Mouse (Mus musculus) liver, embryonic 12.5 days (tissue): Measurements from ENCODE around the gene Slc44a2. TPM values are rescaled to one million over a fixed set of nuclear protein-coding genes. Genes with fewer than 3 reads are reported as not detected.
"Not testable (repeated sequence)": the region's sequence is repeated elsewhere in the genome, so short reads cannot be mapped to it uniquely, and the experiment has no call there.

Experiments
- ATAC-seq: fragments of 200-750 bp; cut with Nextera tagmentation; 2 replicates; pipeline ENCODE4 v1.8.0; 2017; ENCODE audit warnings: moderate number of reproducible peaks, mild to moderate bottlenecking, moderate library complexity
- H3K27ac ChIP-seq: fragments of 300-500 bp; sonication (generic); 2 replicates; pipeline ENCODE4 v1.5.1; 2016; ENCODE audit warnings: mild to moderate bottlenecking
- H3K27me3 ChIP-seq: fragments of 300-500 bp; sonication (generic); replicated peaks from 2 replicates; pipeline ENCODE4 v1.6.1; 2016; ENCODE audit warnings: mild to moderate bottlenecking, moderate library complexity
- H3K36me3 ChIP-seq: fragments of 300-500 bp; sonication (generic); 2 replicates; pipeline ENCODE4 v1.6.1; 2016; ENCODE audit warnings: mild to moderate bottlenecking, moderate library complexity
- H3K4me1 ChIP-seq: fragments of 300-500 bp; sonication (generic); 2 replicates; pipeline ENCODE4 v1.6.1; 2016
- H3K4me2 ChIP-seq: fragments of 300-500 bp; sonication (generic); 2 replicates; pipeline ENCODE4 v1.6.1; 2016; ENCODE audit warnings: mild to moderate bottlenecking, moderate library complexity
- H3K4me3 ChIP-seq: fragments of 300-500 bp; sonication (generic); 2 replicates; pipeline ENCODE4 v1.5.1; 2016; ENCODE audit warnings: mild to moderate bottlenecking, moderate library complexity
- H3K9ac ChIP-seq: fragments of 300-500 bp; sonication (generic); 2 replicates; pipeline ENCODE4 v1.6.1; 2016; ENCODE audit warnings: mild to moderate bottlenecking, moderate library complexity
- H3K9me3 ChIP-seq: fragments of 300-500 bp; sonication (generic); replicated peaks from 2 replicates; pipeline ENCODE4 v1.6.1; 2016; ENCODE audit warnings: mild to moderate bottlenecking, moderate library complexity
- WGBS: fragments of 180-500 bp; shearing (Covaris S2); methylation state at CpG from one replicate; pipeline ENCODE4 v1.1.7; 2016; ENCODE audit not compliant: insufficient replicate concordance; 5-methylcytosine and 5-hydroxymethylcytosine counted together
- polyA plus RNA-seq: library from polyadenylated mRNA; unstranded; fragments of >200 nt; fragmentation: Nextera tagmentation; extraction: Ambion mirVana; gene quantifications from 2 replicates; pipeline ENCODE4 v1.2.1, GENCODE M21; 2016

Slc44a2 gene
- polyA plus RNA-seq, 1 experiment from 2014 or later = 29.2 TPM

- peaks cover 55% of the 10 kb centered on the region for H3K4me1 ChIP-seq
- H3K27ac ChIP-seq = peak overlapping the region; percentile 86
- H3K27me3 ChIP-seq = no peaks in the 10 kb centered on the region
- no peak for ATAC-seq
- H3K9me3 ChIP-seq = no peaks in the 10 kb centered on the region
- H3K9ac ChIP-seq = peak overlapping the region; percentile 84
- 11% methylated on average over 3 of the region's 3 CpGs for WGBS
- peak overlapping the region; percentile 83 for H3K4me2 ChIP-seq
- peaks cover 60% of the 10 kb centered on the region for H3K36me3 ChIP-seq
- peak overlapping the region; percentile 83 for H3K4me3 ChIP-seq
Observed at GRCm38 (mm10) chr9:21286753-21287152, 33.7 kb upstream of the Slc44a2 start.

DNA sequence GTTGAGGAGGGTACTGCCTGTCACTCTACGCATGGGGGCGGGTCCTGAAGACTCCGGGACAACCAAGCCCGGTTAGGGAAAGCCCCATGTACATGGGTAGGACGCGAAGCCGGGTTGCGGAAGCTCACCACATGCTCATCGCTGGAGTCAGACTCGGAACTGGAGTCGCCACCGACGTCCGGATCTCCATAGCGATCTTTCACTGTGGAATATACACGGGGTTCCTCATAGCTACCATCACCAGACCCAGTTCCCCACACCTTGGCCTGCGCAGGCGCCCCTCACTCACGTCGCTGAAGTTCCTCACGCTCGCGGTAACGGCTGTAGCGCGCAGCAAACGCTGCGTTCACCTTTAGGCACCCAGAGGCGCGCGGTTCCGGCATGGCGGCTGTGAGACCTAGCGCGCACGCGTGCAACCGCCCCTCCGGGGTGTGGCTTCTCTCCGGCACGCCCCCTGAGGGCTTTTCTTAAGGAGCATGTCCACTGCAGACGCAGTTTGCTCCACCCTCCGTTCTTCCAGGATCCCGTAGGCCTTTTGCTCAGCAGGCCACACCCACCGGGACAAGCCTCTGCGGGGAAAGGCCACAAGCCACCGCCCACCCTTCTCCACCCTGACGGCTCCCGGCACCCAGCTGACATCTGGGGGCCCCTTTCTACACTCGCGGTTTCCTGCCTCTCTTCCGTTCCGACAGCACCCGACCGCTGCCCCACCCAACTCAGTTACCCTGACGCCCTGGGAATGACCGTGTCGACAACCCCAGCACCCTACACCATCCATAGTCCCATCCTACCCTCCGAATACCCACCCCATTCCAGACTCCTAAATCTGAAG is 32.7 kb upstream of the Slc44a2 start, which contains the start of gene Kri1:
TSS of gene Kri1 (minus strand) at position 399 of the 832 bp plus-strand sequence.
- Histone ChIP-seq H3K9ac (peak within 1 kb of the TSS; percentile 91), H3K36me3 (peaks cover 50% of the 10 kb centered on the region), H3K4me3 (peak within 1 kb of the TSS; percentile 83), H3K4me2 (peak within 1 kb of the TSS; percentile 83), H3K27ac (peak within 1 kb of the TSS; percentile 96), H3K4me1 (peaks cover 64% of the 10 kb centered on the region), H3K9me3 (no peaks in the 10 kb centered on the region), H3K27me3 (no peaks in the 10 kb centered on the region)
- under 1% methylated on average over 59 of the region's 59 CpGs for WGBS
- peak; percentile 76 for ATAC-seq

DNA sequence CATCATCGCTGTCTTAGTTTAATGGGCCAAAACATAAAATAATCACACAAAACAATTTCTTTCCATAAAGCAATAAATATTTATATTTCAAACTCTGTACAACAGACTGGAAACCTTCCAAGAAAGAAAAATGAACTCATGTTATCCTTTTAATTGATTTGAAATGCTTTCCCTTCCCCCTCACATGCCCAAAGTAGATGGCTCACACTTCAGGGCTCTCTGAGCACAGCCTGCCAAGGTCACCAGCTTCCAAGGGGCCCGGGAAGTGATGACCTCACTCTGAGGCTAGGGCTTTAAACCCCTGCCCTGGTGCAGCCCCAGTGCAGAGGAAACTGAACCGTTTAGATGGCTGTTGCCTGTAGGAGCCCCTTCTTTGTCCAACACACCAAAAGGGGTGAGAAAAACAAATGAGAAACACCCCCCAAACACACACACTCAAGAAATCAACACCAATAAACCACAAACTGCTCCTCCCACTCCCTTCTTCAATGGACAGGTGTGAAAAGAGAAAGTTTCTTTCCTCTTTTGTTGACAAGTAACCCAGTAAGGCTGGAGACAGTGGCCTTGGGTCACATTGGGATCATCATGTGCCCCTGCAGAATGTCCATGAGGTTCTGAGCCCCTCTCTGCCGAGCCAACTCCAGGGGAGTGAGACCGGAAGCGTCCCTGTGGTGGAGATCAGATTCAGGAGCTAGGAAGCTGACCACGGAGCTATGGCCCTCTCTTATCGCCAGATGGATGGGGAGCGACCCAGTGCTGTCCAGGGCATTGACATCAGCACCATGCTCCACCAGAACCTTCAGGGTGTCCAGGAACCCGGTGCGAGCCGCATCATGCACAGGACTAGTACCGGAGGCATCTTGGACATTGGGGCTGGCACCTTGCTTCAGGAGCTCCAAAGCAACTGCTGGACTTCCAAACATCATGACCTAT is 31.8 kb upstream of the Slc44a2 start:
- peak overlapping the region; percentile 83 for H3K4me2 ChIP-seq
- H3K27ac ChIP-seq = peak overlapping the region; percentile 96
- peaks cover 43% of the 10 kb centered on the region for H3K36me3 ChIP-seq
- WGBS = 44% methylated on average over 13 of the region's 13 CpGs
- peak overlapping the region; percentile 91 for H3K9ac ChIP-seq
- H3K4me3 ChIP-seq = peak overlapping the region; percentile 83
- H3K4me1 ChIP-seq = peaks cover 65% of the 10 kb centered on the region
- no peak for ATAC-seq
- no peaks in the 10 kb centered on the region for H3K9me3 ChIP-seq
- H3K27me3 ChIP-seq = no peaks in the 10 kb centered on the region

DNA sequence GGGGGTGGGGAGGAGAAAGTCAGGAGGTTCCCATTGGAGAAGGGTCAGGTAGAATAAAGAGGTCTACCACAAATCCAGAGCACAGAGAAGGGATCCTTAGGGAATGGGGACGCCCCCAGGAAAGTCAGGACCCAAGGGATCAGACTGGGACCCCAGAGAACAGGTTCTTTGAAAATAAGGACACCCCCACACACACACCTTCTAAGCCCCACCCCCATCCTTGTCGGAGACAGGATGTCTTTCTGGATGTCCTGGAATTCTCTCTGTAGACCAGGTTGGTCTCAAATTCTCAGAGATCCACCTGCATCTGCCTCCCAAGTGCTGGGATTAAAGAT is 31.2 kb upstream of the Slc44a2 start:
- H3K27ac ChIP-seq = peak overlapping the region; percentile 96
- peaks cover 61% of the 10 kb centered on the region for H3K4me1 ChIP-seq
- H3K27me3 ChIP-seq = no peaks in the 10 kb centered on the region
- WGBS = 61% methylated on average over 2 of the region's 2 CpGs
- peak overlapping the region; percentile 91 for H3K9ac ChIP-seq
- H3K4me2 ChIP-seq = peak overlapping the region; percentile 83
- H3K36me3 ChIP-seq = peaks cover 37% of the 10 kb centered on the region
- ATAC-seq = no peak
- H3K9me3 ChIP-seq = no peaks in the 10 kb centered on the region
- peak overlapping the region; percentile 83 for H3K4me3 ChIP-seq

GRCm38 (mm10) chr9:21290589-21290988 is 29.9 kb upstream of the Slc44a2 start:
- Histone ChIP-seq H3K4me3 (peak overlapping the region; percentile 83), H3K9me3 (no peaks in the 10 kb centered on the region), H3K4me2 (peak overlapping the region; percentile 83), H3K27me3 (no peaks in the 10 kb centered on the region), H3K9ac (peak overlapping the region; percentile 91), H3K36me3 (peaks cover 24% of the 10 kb centered on the region), H3K27ac (peak overlapping the region; percentile 96), H3K4me1 (peaks cover 49% of the 10 kb centered on the region)
- peak; percentile 3 for ATAC-seq
- under 1% methylated on average over 20 of the region's 20 CpGs for WGBS

GRCm38 (mm10) chr9:21291022-21291787 is 29.3 kb upstream of the Slc44a2 start, which contains the start of gene Cdkn2d:
Gene Cdkn2d (minus strand): TSS chr9:21291407.
- Histone ChIP-seq H3K4me1 (peaks cover 45% of the 10 kb centered on the region), H3K9me3 (no peaks in the 10 kb centered on the region), H3K27me3 (no peaks in the 10 kb centered on the region), H3K27ac (peak within 1 kb of the TSS; percentile 96), H3K9ac (peak within 1 kb of the TSS; percentile 91), H3K36me3 (peaks cover 19% of the 10 kb centered on the region), H3K4me2 (peak within 1 kb of the TSS; percentile 83), H3K4me3 (peak within 1 kb of the TSS; percentile 83)
- ATAC-seq = peak; percentile 90
- WGBS = under 1% methylated on average over 51 of the region's 51 CpGs

DNA sequence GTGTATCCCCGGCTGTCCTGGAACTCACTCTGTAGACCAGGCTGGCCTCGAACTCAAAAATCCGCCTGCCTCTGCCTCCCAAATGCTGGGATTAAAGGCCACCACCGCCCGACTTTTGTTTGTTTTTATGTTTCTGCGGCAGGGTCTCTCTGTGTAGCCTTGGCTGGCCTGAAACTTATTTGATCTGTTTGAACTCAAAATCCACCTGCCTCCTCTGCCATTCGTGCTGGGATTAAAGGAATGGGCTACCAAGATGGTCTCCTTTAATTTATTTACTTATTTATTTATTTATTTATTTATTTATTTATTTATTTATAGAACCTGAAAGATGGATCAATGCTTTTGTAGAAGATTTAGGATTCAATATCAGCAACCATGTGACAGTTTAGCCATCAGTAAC is 28.6 kb upstream of the Slc44a2 start:
- not testable (repeated sequence) for H3K27me3 ChIP-seq, H3K9me3 ChIP-seq, ATAC-seq
- WGBS = 11% methylated on average over 7 of the region's 7 CpGs
- Histone ChIP-seq H3K4me2 (peak overlapping the region; percentile 83), H3K4me1 (peaks cover 38% of the 10 kb centered on the region), H3K36me3 (peaks cover 14% of the 10 kb centered on the region), H3K9ac (peak overlapping the region; percentile 82), H3K27ac (peak overlapping the region; percentile 96), H3K4me3 (peak overlapping the region; percentile 83)

DNA sequence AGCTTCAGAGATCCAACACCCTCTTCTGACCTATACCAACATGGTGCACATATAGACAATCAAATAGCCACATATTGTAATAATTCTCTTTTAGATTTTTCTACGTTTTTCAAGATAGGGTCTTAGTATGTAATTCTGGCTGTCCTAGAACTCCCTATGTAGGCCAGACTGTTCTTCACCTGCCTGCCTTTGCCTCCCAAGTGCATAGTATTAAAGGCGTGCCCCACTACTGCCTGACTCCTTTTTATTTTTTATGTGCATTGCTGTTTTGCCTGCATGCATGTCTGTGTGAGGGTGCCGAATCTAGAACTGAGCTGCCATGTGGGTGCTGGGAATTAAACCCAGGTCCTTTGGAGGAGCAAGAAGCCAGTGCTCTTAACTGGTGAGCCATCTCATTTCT is 28.2 kb upstream of the Slc44a2 start:
- H3K4me1 ChIP-seq = peaks cover 34% of the 10 kb centered on the region
- H3K27ac ChIP-seq = peak overlapping the region; percentile 96
- H3K4me2 ChIP-seq = peak overlapping the region; percentile 83
- ATAC-seq = no peak
- 63% methylated on average over 3 of the region's 3 CpGs for WGBS
- peak overlapping the region; percentile 82 for H3K9ac ChIP-seq
- no peaks in the 10 kb centered on the region for H3K27me3 ChIP-seq
- H3K9me3 ChIP-seq = no peaks in the 10 kb centered on the region
- peaks cover 14% of the 10 kb centered on the region for H3K36me3 ChIP-seq
- peak overlapping the region; percentile 83 for H3K4me3 ChIP-seq

DNA sequence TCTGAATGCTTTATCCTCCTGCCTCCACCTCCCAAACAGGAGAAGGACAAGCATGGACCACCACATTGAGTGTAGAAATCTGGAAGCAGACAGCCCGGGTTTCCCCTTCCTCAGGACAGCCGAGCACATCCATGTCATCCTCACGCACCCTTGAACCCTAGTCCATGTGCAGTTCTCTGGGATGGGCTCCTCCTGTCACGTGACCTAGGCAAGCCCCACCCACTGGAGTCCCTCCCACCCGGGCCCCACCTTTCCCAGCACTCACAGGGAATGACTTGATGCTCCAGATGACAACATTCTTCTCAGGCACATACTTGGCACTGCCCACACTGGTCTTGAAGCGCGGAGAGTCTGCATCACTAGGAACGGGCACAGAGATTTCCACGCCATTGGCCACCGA is 21.5 kb upstream of the Slc44a2 start:
- Histone ChIP-seq H3K4me2 (no peak overlapping the region), H3K9ac (no peak overlapping the region), H3K9me3 (no peaks in the 10 kb centered on the region), H3K4me1 (no peaks in the 10 kb centered on the region), H3K4me3 (no peak overlapping the region), H3K27ac (no peak overlapping the region), H3K36me3 (no peaks in the 10 kb centered on the region), H3K27me3 (no peaks in the 10 kb centered on the region)
- 77% methylated on average over 10 of the region's 10 CpGs for WGBS
- no peak for ATAC-seq

DNA sequence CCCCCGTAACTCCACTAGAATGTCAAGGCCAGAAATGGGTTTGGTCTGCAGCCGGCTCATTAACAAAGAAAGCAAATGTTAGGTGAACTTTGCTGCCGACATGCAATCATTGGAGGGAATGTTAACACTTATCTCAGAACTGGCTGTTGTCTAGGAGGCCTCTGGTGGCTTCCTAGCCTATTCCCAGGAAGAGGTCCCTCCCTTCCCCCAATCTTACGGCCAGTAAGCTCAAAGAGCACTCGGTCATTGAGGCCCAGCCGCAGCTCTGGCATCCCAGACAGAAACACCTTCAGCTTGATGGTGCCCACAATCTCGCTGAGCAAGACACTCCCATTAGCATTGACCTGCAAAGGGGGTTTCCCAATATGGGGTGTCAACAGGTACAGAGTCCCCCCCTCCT is 15.4 kb upstream of the Slc44a2 start:
- no peak overlapping the region for H3K27ac ChIP-seq
- no peaks in the 10 kb centered on the region for H3K36me3 ChIP-seq
- no peak overlapping the region for H3K4me3 ChIP-seq
- 69% methylated on average over 7 of the region's 7 CpGs for WGBS
- no peak for ATAC-seq
- peaks cover 9% of the 10 kb centered on the region; the same call in 1 of the 2 replicates for H3K4me1 ChIP-seq
- H3K4me2 ChIP-seq = no peak overlapping the region
- no peaks in the 10 kb centered on the region for H3K27me3 ChIP-seq
- H3K9me3 ChIP-seq = no peaks in the 10 kb centered on the region
- no peak overlapping the region for H3K9ac ChIP-seq

GRCm38 (mm10) chr9:21309150-21309741 is 11.3 kb upstream of the Slc44a2 start:
- Histone ChIP-seq H3K9ac (no peak overlapping the region), H3K36me3 (no peaks in the 10 kb centered on the region), H3K4me2 (peak overlapping the region; percentile 22; the same call in 1 of the 2 replicates), H3K4me1 (peaks cover 33% of the 10 kb centered on the region), H3K27ac (no peak overlapping the region), H3K4me3 (no peak overlapping the region), H3K27me3 (peaks cover 19% of the 10 kb centered on the region), H3K9me3 (no peaks in the 10 kb centered on the region)
- peak; percentile 22; the same call in 1 of the 2 replicates for ATAC-seq
- 54% methylated on average over 15 of the region's 15 CpGs for WGBS
